Mouse (Mus musculus) C2C12 (cell line): ENCODE measurements around the gene Ccm2. TPM values are rescaled to one million over a fixed set of nuclear protein-coding genes. Genes with fewer than 3 reads are reported as not detected.

Source experiments
- H3K27me3 ChIP-seq: one replicate; pipeline ENCODE4 v1.6.1; 2011; ENCODE audit not compliant: control insufficient read depth, insufficient read depth, insufficient read length
- H3K36me3 ChIP-seq: one replicate; pipeline ENCODE4 v1.6.1; 2011; ENCODE audit not compliant: control insufficient read depth, insufficient read depth
- H3K4me3 ChIP-seq: one replicate; pipeline ENCODE4 v1.5.1; 2011; ENCODE audit warnings: mild to moderate bottlenecking, control low read depth; ENCODE audit not compliant: poor library complexity, insufficient read depth, severe bottlenecking
- H3K79me2 ChIP-seq: one replicate; pipeline ENCODE4 v1.6.1; 2011; ENCODE audit not compliant: control insufficient read depth, insufficient read depth
- H3K79me3 ChIP-seq: one replicate; pipeline ENCODE4 v1.6.1; 2011; ENCODE audit warnings: low read depth, control low read depth
- H3ac ChIP-seq: one replicate; pipeline ENCODE3; 2011; ENCODE audit warnings: low read depth; ENCODE audit not compliant: control insufficient read depth, insufficient read length
- CEBPB ChIP-seq: IDR thresholded peaks from one replicate; pipeline ENCODE4 v1.6.1; 2011; ENCODE audit warnings: low read depth, mild to moderate bottlenecking, control low read depth, moderate library complexity
- CTCF ChIP-seq: IDR thresholded peaks from one replicate; pipeline ENCODE4 v1.5.1; 2011; ENCODE audit not compliant: control insufficient read depth, insufficient read depth, insufficient read length
- FOSL1 ChIP-seq: IDR thresholded peaks from one replicate; pipeline ENCODE4 v1.8.0; 2011; ENCODE audit warnings: mild to moderate bottlenecking, low read length; ENCODE audit not compliant: poor library complexity, insufficient read depth, severe bottlenecking
- MAX ChIP-seq: IDR thresholded peaks from one replicate; pipeline ENCODE4 v1.6.1; 2011; ENCODE audit warnings: mild to moderate bottlenecking, control low read depth
- MYOD1 ChIP-seq: IDR thresholded peaks from one replicate; pipeline ENCODE4 v1.6.1; 2011; ENCODE audit warnings: low read depth; ENCODE audit not compliant: control insufficient read depth, insufficient read length
- MYOG ChIP-seq: IDR thresholded peaks from one replicate; pipeline ENCODE4 v1.6.1; 2011; ENCODE audit not compliant: control insufficient read depth, insufficient read length; ENCODE audit errors: extremely low read depth
- USF1 ChIP-seq: IDR thresholded peaks from one replicate; pipeline ENCODE4 v1.6.1; 2011; ENCODE audit warnings: low read depth, mild to moderate bottlenecking, control low read depth, moderate library complexity
- polyA plus RNA-seq: library from polyadenylated mRNA; unstranded; fragments of >200 nt; fragmentation: generic; extraction: Trizol; gene quantifications from one replicate; pipeline ENCODE4 v1.2.1, GENCODE M21; 2012; ENCODE audit warnings: missing spikeins

Ccm2 gene
- polyA plus RNA-seq, 1 experiment: 90.7 TPM

DNA sequence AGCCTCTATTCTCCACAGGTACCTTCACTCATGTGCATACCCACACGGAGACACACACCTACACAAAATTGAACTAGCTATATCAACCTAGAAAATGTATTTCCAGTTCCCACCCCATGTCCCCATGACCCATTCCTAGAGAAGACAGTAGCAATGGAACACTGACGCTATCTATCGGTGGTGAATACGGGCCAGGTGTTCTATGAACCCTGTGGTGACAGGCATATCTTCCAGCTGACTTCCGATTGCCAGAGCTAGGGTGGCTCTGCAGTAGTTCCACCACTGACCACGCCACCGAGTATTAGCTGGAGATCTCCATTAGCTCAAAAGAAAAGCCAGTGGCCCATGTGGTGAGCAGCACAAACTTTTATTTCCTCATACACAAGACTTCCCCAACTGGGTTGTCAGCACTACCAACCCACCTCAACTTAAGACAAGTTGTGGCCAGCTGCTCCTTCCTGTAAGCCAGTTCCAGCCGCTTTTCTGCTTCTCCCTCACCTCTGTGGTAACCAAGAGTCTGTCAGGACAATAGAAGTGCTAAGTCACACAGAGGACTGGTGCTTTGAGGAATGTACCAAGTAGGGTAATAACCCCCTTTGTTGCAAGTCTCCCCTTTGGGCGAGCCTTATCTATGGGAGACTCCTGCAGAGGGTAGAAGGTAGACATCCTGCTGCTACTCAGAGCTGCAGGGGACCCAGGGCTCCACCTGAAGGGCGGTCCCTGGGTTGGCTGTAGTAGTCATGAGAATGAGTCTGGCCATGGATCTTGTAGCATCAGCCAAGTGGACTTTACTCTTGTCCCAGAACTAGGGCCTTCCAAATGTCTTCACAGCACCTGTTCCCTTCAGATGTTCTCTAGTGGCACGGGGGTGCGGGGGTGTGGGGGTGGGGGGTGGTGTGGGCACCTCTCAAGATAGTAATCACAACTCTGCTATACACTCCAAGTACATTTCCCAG lies 68.8 kb downstream of the Ccm2 start:
- peaks cover 97% of the 10 kb centered on the region for H3K36me3 ChIP-seq

DNA sequence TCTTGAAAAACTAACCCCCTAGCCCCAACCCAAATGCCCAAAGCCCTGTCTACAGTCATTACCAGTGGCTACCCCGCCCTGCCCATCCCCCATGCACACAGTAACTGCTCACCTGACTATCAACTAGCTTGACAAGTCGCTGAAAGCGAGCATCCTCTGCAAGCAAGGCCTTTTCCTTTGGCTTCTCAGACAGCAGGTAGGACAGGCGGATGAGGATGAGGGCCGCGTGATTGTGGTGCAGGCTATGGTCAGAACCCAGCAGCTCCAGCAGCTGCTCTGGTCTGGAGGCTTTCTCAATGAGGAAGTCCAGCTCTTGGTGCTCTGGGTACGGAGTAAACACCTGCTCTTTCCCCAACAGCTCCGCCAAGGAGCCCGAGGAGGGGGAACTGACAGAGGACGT lies 77.0 kb downstream of the Ccm2 start:
- no peaks in the 10 kb centered on the region for H3K27me3 ChIP-seq
- no peak overlapping the region for H3K4me3 ChIP-seq
- peaks cover 65% of the 10 kb centered on the region for H3K36me3 ChIP-seq
- H3ac ChIP-seq: peak overlapping the region; percentile 31
- peaks cover 85% of the 10 kb centered on the region for H3K79me2 ChIP-seq
- TF ChIP-seq MAX (no peak), CEBPB (no peak), FOSL1 (no peak), MYOD1 (no peak), USF1 (no peak), CTCF (no peak), MYOG (no peak)
- H3K79me3 ChIP-seq: peaks cover 43% of the 10 kb centered on the region

More for the DNA sequence above, 68.8 kb downstream of the Ccm2 start:
- TF ChIP-seq CTCF (no peak), MYOD1 (no peak), MYOG (no peak), CEBPB (no peak), USF1 (no peak), MAX (no peak), FOSL1 (no peak)
- Histone ChIP-seq H3K79me3 (peaks cover 4% of the 10 kb centered on the region), H3ac (no peak overlapping the region), H3K27me3 (no peaks in the 10 kb centered on the region), H3K79me2 (peaks cover 25% of the 10 kb centered on the region), H3K4me3 (no peak overlapping the region)

DNA sequence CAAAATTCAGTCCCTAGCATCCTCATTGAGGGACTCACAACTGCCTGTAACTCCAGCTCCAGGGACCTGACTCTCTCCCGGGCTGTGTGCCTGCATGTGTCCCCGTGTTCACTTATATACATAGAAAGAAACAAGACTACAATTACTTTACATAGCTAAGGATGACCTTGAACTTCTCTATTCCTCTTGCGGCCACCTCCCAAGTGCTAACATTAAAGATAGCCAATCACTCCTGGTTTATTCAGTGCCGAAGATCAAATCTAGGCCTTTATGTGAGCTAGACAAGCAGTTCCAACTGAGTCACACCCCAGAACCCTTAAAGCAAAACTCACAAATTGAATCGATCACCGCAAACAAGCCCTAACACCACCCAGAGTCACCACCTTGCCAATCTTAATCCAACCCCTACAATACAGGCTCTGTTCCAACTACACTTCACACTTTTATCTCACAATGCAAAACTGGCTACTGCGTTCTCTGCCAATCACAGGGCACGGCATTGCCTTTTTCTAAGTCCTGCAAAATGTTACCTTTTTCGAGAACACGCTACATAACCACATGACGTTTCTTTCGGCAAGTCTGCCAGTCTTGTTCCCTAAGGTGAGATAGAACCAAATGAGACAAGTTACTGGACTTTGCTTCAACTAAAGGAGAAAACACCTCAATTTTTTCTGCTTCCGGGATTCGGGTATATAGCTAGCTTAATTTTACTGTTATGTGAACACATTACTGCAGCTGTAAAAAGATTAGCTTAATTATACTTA lies 78.1 kb downstream of the Ccm2 start:
- no peak for TF ChIP-seq USF1
- TF ChIP-seq FOSL1: no peak
- TF ChIP-seq CTCF: no peak
- no peak for TF ChIP-seq MAX
- TF ChIP-seq CEBPB: no peak
- TF ChIP-seq MYOG: no peak
- TF ChIP-seq MYOD1: no peak
- Histone ChIP-seq H3K36me3 (peaks cover 54% of the 10 kb centered on the region), H3ac (peak overlapping the region; percentile 28), H3K4me3 (peak overlapping the region; percentile 68), H3K79me3 (peaks cover 43% of the 10 kb centered on the region), H3K27me3 (no peaks in the 10 kb centered on the region), H3K79me2 (peaks cover 74% of the 10 kb centered on the region)

DNA sequence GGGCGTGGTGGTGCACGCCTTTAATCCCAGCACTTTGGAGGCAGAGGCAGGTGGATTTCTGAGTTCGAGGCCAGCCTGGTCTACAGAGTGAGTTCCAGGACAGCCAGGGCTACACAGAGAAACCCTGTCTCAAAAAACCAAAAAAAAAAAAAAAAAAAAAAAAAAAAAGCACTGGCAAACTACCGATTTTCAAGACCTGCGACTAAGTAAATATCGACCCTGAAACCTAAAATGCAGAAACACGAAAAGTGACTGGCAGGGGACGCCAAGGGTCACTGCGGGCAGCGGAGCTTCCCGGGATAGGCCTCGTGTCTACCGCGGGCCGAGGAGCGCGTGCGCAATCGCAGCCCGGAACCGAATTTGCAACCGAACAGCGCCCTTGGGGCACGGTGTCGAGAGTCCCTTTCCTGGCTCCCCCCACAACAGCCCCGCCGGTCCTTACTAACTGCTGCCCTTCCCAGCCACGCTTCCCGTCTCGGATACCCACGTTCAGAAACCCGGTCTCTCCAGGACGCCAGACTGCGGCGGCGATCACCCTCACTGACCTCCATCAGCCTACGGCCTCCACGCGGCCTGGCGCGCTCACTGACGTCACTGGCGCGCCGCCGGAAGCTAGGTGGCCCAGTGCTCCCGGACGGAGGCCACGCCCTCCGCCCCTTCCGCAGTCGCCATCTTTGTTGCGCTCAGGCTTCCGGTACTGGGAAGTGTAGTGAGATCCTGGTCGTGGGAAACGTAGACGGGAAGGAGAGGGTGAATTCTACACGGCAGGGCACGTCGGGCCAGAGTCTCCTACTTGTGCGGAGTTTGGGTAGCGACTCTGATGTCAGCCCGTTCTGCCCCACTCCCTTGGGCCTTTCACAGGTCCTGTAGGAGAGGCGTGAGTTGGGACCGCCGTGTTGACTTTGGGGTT lies 79.0 kb downstream of the Ccm2 start, which contains the start of gene Tbrg4:
Gene Tbrg4 (minus strand): TSS at position 590 of the 910 bp plus-strand sequence.
- H3K4me3 ChIP-seq: peak within 1 kb of the TSS; percentile 68
- H3ac ChIP-seq: peak within 1 kb of the TSS; percentile 91
- no peaks in the 10 kb centered on the region for H3K27me3 ChIP-seq
- TF ChIP-seq USF1: no peak
- TF ChIP-seq MAX: peak; percentile 97
- TF ChIP-seq MYOD1: no peak
- no peak for TF ChIP-seq CTCF
- H3K79me2 ChIP-seq: peaks cover 65% of the 10 kb centered on the region
- H3K79me3 ChIP-seq: peaks cover 41% of the 10 kb centered on the region
- H3K36me3 ChIP-seq: peaks cover 44% of the 10 kb centered on the region

DNA sequence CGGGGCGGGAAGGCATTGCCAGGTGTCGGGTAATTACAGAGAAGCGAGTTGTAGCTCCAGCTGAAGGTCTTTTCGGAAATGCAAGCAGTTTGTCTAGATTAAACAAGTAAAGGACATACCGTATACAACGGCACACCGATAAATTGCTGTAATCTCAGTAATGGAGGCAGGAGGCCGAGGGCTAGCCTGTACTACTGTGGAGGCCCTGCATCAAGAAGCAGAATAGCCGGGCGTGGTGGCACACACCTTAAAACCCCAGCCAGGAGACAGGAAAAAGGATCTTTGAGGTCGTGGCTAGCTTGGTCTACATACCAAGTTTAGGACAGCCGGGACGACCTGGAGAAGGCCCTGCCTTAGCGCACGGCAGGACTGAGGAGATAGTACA lies 79.7 kb downstream of the Ccm2 start:
- Histone ChIP-seq H3K4me3 (peak overlapping the region; percentile 68), H3K27me3 (no peaks in the 10 kb centered on the region), H3ac (peak overlapping the region; percentile 85), H3K79me2 (peaks cover 58% of the 10 kb centered on the region), H3K36me3 (peaks cover 38% of the 10 kb centered on the region), H3K79me3 (peaks cover 38% of the 10 kb centered on the region)
- TF ChIP-seq CEBPB (no peak), FOSL1 (no peak)
